Mouse (Mus musculus) intestine, postnatal 0 days (tissue): Measurements from ENCODE around the gene Camkk2. TPM values are rescaled to one million over a fixed set of nuclear protein-coding genes. Genes with fewer than 3 reads are reported as not detected.

Experiments
- ATAC-seq: fragments of 200-750 bp; cut with Nextera tagmentation; 2 replicates; pipeline ENCODE4 v1.8.0; 2017; ENCODE audit warnings: mild to moderate bottlenecking, moderate TSS enrichment, moderate library complexity
- H3K27ac ChIP-seq: fragments of 300-500 bp; sonication (generic); 2 replicates; pipeline ENCODE4 v1.5.1; 2014; ENCODE audit warnings: mild to moderate bottlenecking, low read depth, low read length, moderate library complexity
- H3K27me3 ChIP-seq: fragments of 300-500 bp; sonication (generic); replicated peaks from 2 replicates; pipeline ENCODE4 v1.6.1; 2014; ENCODE audit warnings: low read length, mixed read lengths; ENCODE audit not compliant: control insufficient read depth, insufficient read depth
- H3K36me3 ChIP-seq: fragments of 300-500 bp; sonication (generic); 2 replicates; pipeline ENCODE4 v1.6.1; 2014; ENCODE audit warnings: mild to moderate bottlenecking, moderate library complexity; ENCODE audit not compliant: control insufficient read depth, insufficient read depth
- H3K4me1 ChIP-seq: fragments of 300-500 bp; sonication (generic); replicated peaks from 2 replicates; pipeline ENCODE4 v1.6.1; 2014; ENCODE audit warnings: antibody characterized with exemption, low read length, mixed read lengths; ENCODE audit not compliant: control insufficient read depth, insufficient read depth
- H3K4me2 ChIP-seq: fragments of 300-500 bp; sonication (generic); replicated peaks from 2 replicates; pipeline ENCODE4 v1.6.1; 2014; ENCODE audit warnings: low read depth, mild to moderate bottlenecking, moderate library complexity
- H3K4me3 ChIP-seq: fragments of 300-500 bp; sonication (generic); 2 replicates; pipeline ENCODE4 v1.5.1; 2014; ENCODE audit warnings: low read depth, low read length
- H3K9ac ChIP-seq: fragments of 300-500 bp; sonication (generic); 2 replicates; pipeline ENCODE4 v1.6.1; 2014; ENCODE audit warnings: mild to moderate bottlenecking, low read depth, low read length
- H3K9me3 ChIP-seq: fragments of 300-500 bp; sonication (generic); 2 replicates; pipeline ENCODE4 v1.6.1; 2016; ENCODE audit warnings: mixed run types; ENCODE audit not compliant: control insufficient read depth
- CTCF ChIP-seq: sonication (generic); IDR thresholded peaks from 2 replicates; pipeline ENCODE4 v1.5.1; 2016; ENCODE audit warnings: low read depth, mild to moderate bottlenecking, control low read depth, antibody characterized with exemption, moderate library complexity
- WGBS: fragments of 180-500 bp; shearing (Covaris S2); extraction: QIAGEN DNeasy Blood & Tissue Kit; methylation state at CpG from one replicate; pipeline ENCODE4 v1.1.7; 2014; 5-methylcytosine and 5-hydroxymethylcytosine counted together
- polyA plus RNA-seq: library from polyadenylated mRNA; unstranded; fragments of >200 nt; fragmentation: Nextera tagmentation; extraction: Ambion mirVana; gene quantifications from 2 replicates; pipeline ENCODE4 v1.2.1, GENCODE M21; 2015

The Camkk2 gene
- polyA plus RNA-seq, 1 experiment from 2014 or later: 11.0 TPM

- WGBS: 53% methylated on average over 13 of the region's 13 CpGs
- Histone ChIP-seq H3K4me2 (0 out of 2 replicates have a peak overlapping the region, but pooled peaks have one; percentile 1), H3K4me3 (no peak overlapping the region), H3K27me3 (no peaks in the 10 kb centered on the region), H3K9me3 (no peaks in the 10 kb centered on the region), H3K9ac (no peak overlapping the region), H3K27ac (peak overlapping the region; percentile 74), H3K36me3 (peaks cover 62% of the 10 kb centered on the region), H3K4me1 (0 out of 2 replicates have a peak, but pooled peaks cover 17% of the 10 kb centered on the region)
- ATAC-seq: no peak
- TF ChIP-seq CTCF: no peak
These were observed 21.3 kb upstream of the Camkk2 start for GRCm38 (mm10) chr5:122800345-122801010.

- Histone ChIP-seq H3K4me1 (0 out of 2 replicates have a peak, but pooled peaks cover 17% of the 10 kb centered on the region), H3K4me2 (0 out of 2 replicates have a peak overlapping the region, but pooled peaks have one; percentile 13), H3K4me3 (no peak overlapping the region), H3K9ac (no peak overlapping the region), H3K36me3 (peaks cover 62% of the 10 kb centered on the region), H3K27me3 (no peaks in the 10 kb centered on the region), H3K27ac (peak overlapping the region; percentile 77), H3K9me3 (no peaks in the 10 kb centered on the region)
- ATAC-seq: no peak
- TF ChIP-seq CTCF: no peak
- WGBS: 71% methylated on average over 17 of the region's 17 CpGs
These were observed 20.5 kb upstream of the Camkk2 start for GRCm38 (mm10) chr5:122799379-122800344.

- Histone ChIP-seq H3K4me1 (0 out of 2 replicates have a peak, but pooled peaks cover 17% of the 10 kb centered on the region), H3K4me3 (no peak overlapping the region), H3K27me3 (no peaks in the 10 kb centered on the region), H3K9me3 (no peaks in the 10 kb centered on the region), H3K36me3 (peaks cover 61% of the 10 kb centered on the region), H3K9ac (no peak overlapping the region), H3K27ac (peak overlapping the region; percentile 77), H3K4me2 (0 out of 2 replicates have a peak overlapping the region, but pooled peaks have one; percentile 13)
- 32% methylated on average over 17 of the region's 17 CpGs for WGBS
- peak; percentile 52 for ATAC-seq
- no peak for TF ChIP-seq CTCF
These were observed 19.6 kb upstream of the Camkk2 start for GRCm38 (mm10) chr5:122798557-122799378.

- Histone ChIP-seq H3K27me3 (no peaks in the 10 kb centered on the region), H3K9ac (no peak overlapping the region), H3K9me3 (no peaks in the 10 kb centered on the region), H3K27ac (peak overlapping the region; percentile 77; the same call in 1 of the 2 replicates), H3K36me3 (peaks cover 64% of the 10 kb centered on the region), H3K4me3 (no peak overlapping the region), H3K4me1 (0 out of 2 replicates have a peak, but pooled peaks cover 14% of the 10 kb centered on the region), H3K4me2 (no peak overlapping the region)
- 46% methylated on average over 3 of the region's 3 CpGs for WGBS
- ATAC-seq: peak; percentile 54
- no peak for TF ChIP-seq CTCF
These were observed 18.7 kb upstream of the Camkk2 start for GRCm38 (mm10) chr5:122797866-122798265.

GRCm38 (mm10) chr5:122788696-122789095, 9.5 kb upstream of the Camkk2 start:
- H3K36me3 ChIP-seq: peaks cover 46% of the 10 kb centered on the region
- ATAC-seq: no peak
- no peak overlapping the region for H3K27ac ChIP-seq
- no peaks in the 10 kb centered on the region for H3K4me1 ChIP-seq
- H3K9me3 ChIP-seq: no peaks in the 10 kb centered on the region
- H3K4me3 ChIP-seq: no peak overlapping the region
- 64% methylated on average over 2 of the region's 2 CpGs for WGBS
- no peaks in the 10 kb centered on the region for H3K27me3 ChIP-seq
- no peak overlapping the region for H3K9ac ChIP-seq
- no peak for TF ChIP-seq CTCF
- no peak overlapping the region for H3K4me2 ChIP-seq
